Mouse (Mus musculus) neural tube, embryonic 11.5 days (tissue): ENCODE measurements around the gene Prl2b1. TPM values are rescaled to one million over a fixed set of nuclear protein-coding genes. Genes with fewer than 3 reads are reported as not detected.

Experiments
- polyA plus RNA-seq: library from polyadenylated mRNA; unstranded; fragments of >200 nt; fragmentation: Nextera tagmentation; extraction: Ambion mirVana; gene quantifications from 2 replicates; pipeline ENCODE4 v1.2.1, GENCODE M21; 2014

Gene Prl2b1
- polyA plus RNA-seq, 1 experiment from 2014 or later = not detected

Other genes starting within 250 kb of the Prl2b1 start
- gene Prl3d3, start 234.1 kb downstream of the Prl2b1 start, polyA plus RNA-seq = not detected in 2 replicates
- not detected in 2 replicates for gene Prl3c1, start 194.2 kb downstream of the Prl2b1 start, polyA plus RNA-seq
- gene Prl3b1, start 149.0 kb downstream of the Prl2b1 start, polyA plus RNA-seq = 0.74 TPM in 1 of 2 replicates, not detected in the other
- gene Prl3a1, start 131.4 kb downstream of the Prl2b1 start, polyA plus RNA-seq = not detected in 2 replicates
- gene Prl6a1, start 78.2 kb downstream of the Prl2b1 start, polyA plus RNA-seq = not detected in 2 replicates
- not detected in 2 replicates for gene Prl8a2, start 45.2 kb downstream of the Prl2b1 start, polyA plus RNA-seq
- gene Prl8a6, start 47.8 kb upstream of the Prl2b1 start, polyA plus RNA-seq = not detected in 2 replicates
- gene Prl8a8, start 122.4 kb upstream of the Prl2b1 start, polyA plus RNA-seq = not detected in 2 replicates
- not detected in 2 replicates for gene Prl8a9, start 173.8 kb upstream of the Prl2b1 start, polyA plus RNA-seq
- not detected in 2 replicates for gene Prl8a1, start 191.3 kb upstream of the Prl2b1 start, polyA plus RNA-seq
- gene Prl7b1, start 219.7 kb upstream of the Prl2b1 start, polyA plus RNA-seq = not detected in 2 replicates